Mouse (Mus musculus): ENCODE measurements around the gene Krt24. TPM values are rescaled to one million over a fixed set of nuclear protein-coding genes. Genes with fewer than 3 reads are reported as not detected.

Gene Krt24
- total and polyA plus RNA-seq, 3 experiments = not detected

GRCm38 (mm10) chr11:99321094-99321493 is 36.0 kb upstream of the Krt24 start:
- Histone ChIP-seq H3K4me3 (ENCODE audit: control insufficient read depth in 1 of 2, insufficient read depth in 1 of 2, low read depth in 2 of 2, low read length in 2 of 2) (no peak overlapping the region), H3K9ac (ENCODE audit: control insufficient read depth, low read depth, low read length, poor library complexity, severe bottlenecking) (no peak overlapping the region), H3K79me2 (ENCODE audit: control insufficient read depth, insufficient read depth, low read length, poor library complexity) (no peaks in the 10 kb centered on the region), H3K4me1 (ENCODE audit: control insufficient read depth in 1 of 2, insufficient read depth in 2 of 2, low read length in 2 of 2) (no peaks in the 10 kb centered on the region), H3K9me3 (replicated peaks; ENCODE audit: insufficient read depth, low read length) (no peaks in the 10 kb centered on the region), H3K27me3 (ENCODE audit: control insufficient read depth in 1 of 2, insufficient read depth in 2 of 2, low read length in 2 of 2) (peaks cover 4 to 14% of the 10 kb centered on the region in 2 experiments; a peak in 3 of 4 replicates), H3K27ac (ENCODE audit: control insufficient read depth, low read depth, low read length) (no peak overlapping the region), H3K36me3 (ENCODE audit: control insufficient read depth in 1 of 2, insufficient read depth in 2 of 2, low read length in 2 of 2) (no peaks in the 10 kb centered on the region)
- no peak for DNase-seq (ENCODE audit: low read depth, low spot score)
- TF ChIP-seq TAL1 (IDR thresholded peaks at IDR 0.05; ENCODE audit: low read length) = no peak
- no peak for TF ChIP-seq MAX (IDR thresholded peaks at IDR 0.05; ENCODE audit: low read length)
- no peak for TF ChIP-seq MYC (IDR thresholded peaks at IDR 0.05; ENCODE audit: low read depth, low read length)
- TF ChIP-seq MXI1 (IDR thresholded peaks at IDR 0.05; ENCODE audit: low read depth, low read length) = no peak
- TF ChIP-seq HCFC1 (IDR thresholded peaks at IDR 0.05; ENCODE audit: low read depth, low read length) = no peak
- no peak for TF ChIP-seq ZMIZ1 (IDR thresholded peaks at IDR 0.05; ENCODE audit: low read depth, low read length)
- TF ChIP-seq CHD2 (IDR thresholded peaks at IDR 0.05; ENCODE audit: low read length) = no peak
- no peak for TF ChIP-seq UBTF (IDR thresholded peaks at IDR 0.05; ENCODE audit: borderline replicate concordance, insufficient read depth, low read depth, low read length)

- Histone ChIP-seq H3K36me3 (ENCODE audit: control insufficient read depth in 1 of 2, insufficient read depth in 2 of 2, low read length in 2 of 2) (no peaks in the 10 kb centered on the region), H3K27me3 (ENCODE audit: control insufficient read depth in 1 of 2, insufficient read depth in 2 of 2, low read length in 2 of 2) (peaks cover 5 to 14% of the 10 kb centered on the region in 2 experiments; a peak in 3 of 4 replicates), H3K9me3 (replicated peaks; ENCODE audit: insufficient read depth, low read length) (no peaks in the 10 kb centered on the region), H3K27ac (ENCODE audit: control insufficient read depth, low read depth, low read length) (no peak overlapping the region), H3K79me2 (ENCODE audit: control insufficient read depth, insufficient read depth, low read length, poor library complexity) (no peaks in the 10 kb centered on the region), H3K9ac (ENCODE audit: control insufficient read depth, low read depth, low read length, poor library complexity, severe bottlenecking) (no peak overlapping the region), H3K4me1 (ENCODE audit: control insufficient read depth in 1 of 2, insufficient read depth in 2 of 2, low read length in 2 of 2) (no peaks in the 10 kb centered on the region), H3K4me3 (ENCODE audit: control insufficient read depth in 1 of 2, insufficient read depth in 1 of 2, low read depth in 2 of 2, low read length in 2 of 2) (no peak overlapping the region)
- DNase-seq (ENCODE audit: low read depth, low spot score) = no peak
- TF ChIP-seq POLR2AphosphoS2 (IDR thresholded peaks at IDR 0.05; ENCODE audit: low read length) (no peak), RAD21 (IDR thresholded peaks at IDR 0.05; ENCODE audit: low read depth, low read length) (no peak), POLR2A (IDR thresholded peaks at IDR 0.05; ENCODE audit: control insufficient read depth in 1 of 2, insufficient read depth in 1 of 2, low read depth in 1 of 2, low read length in 2 of 2, poor library complexity in 1 of 2) (no peak), ELF1 (IDR thresholded peaks at IDR 0.05; ENCODE audit: low read depth, low read length) (no peak), NELFE (IDR thresholded peaks at IDR 0.05; ENCODE audit: low read depth, low read length) (no peak), GATA1 (IDR thresholded peaks at IDR 0.05; ENCODE audit: low read depth, low read length) (no peak), KAT2A (conservative IDR thresholded peaks at IDR 0.05; ENCODE audit: low read depth, low read length) (no peak), EP300 (IDR thresholded peaks at IDR 0.05; ENCODE audit: low read depth in 1 of 2, low read length in 2 of 2) (no peak), TCF12 (IDR thresholded peaks at IDR 0.05; ENCODE audit: low read depth, low read length) (no peak), NRF1 (IDR thresholded peaks at IDR 0.05; ENCODE audit: insufficient read depth, low read depth, low read length, poor library complexity, severe bottlenecking) (no peak), TBP (IDR thresholded peaks at IDR 0.05; ENCODE audit: low read depth, low read length) (no peak), RCOR1 (IDR thresholded peaks at IDR 0.05; ENCODE audit: low read depth, low read length) (no peak), CTCF (IDR thresholded peaks at IDR 0.05 in 2 of 3, conservative IDR thresholded peaks at IDR 0.05 in 1 of 3; ENCODE audit: control insufficient read depth in 1 of 3, insufficient read depth in 1 of 3, low read depth in 2 of 3, low read length in 3 of 3, poor library complexity in 1 of 3, severe bottlenecking in 1 of 3) (no peak), SIN3A (IDR thresholded peaks at IDR 0.05; ENCODE audit: low read length) (no peak), HCFC1 (IDR thresholded peaks at IDR 0.05; ENCODE audit: low read depth, low read length) (no peak), MYC (IDR thresholded peaks at IDR 0.05; ENCODE audit: low read depth, low read length) (no peak), MAX (IDR thresholded peaks at IDR 0.05; ENCODE audit: low read length) (no peak), MAZ (IDR thresholded peaks at IDR 0.05; ENCODE audit: low read depth, low read length) (no peak)
Measured at GRCm38 (mm10) chr11:99319127-99319526, 34.1 kb upstream of the Krt24 start.
